Mouse (Mus musculus) cerebellum, adult 9-10 months (tissue): ENCODE data around the gene Mex3d.
A peak's percentile ranks its signal among the peaks of the same experiment; 100 is the strongest.

Source experiments
- DNase-seq: peaks from one replicate; pipeline ENCODE4 v3.0.0; 2022

Mex3d gene

DNA sequence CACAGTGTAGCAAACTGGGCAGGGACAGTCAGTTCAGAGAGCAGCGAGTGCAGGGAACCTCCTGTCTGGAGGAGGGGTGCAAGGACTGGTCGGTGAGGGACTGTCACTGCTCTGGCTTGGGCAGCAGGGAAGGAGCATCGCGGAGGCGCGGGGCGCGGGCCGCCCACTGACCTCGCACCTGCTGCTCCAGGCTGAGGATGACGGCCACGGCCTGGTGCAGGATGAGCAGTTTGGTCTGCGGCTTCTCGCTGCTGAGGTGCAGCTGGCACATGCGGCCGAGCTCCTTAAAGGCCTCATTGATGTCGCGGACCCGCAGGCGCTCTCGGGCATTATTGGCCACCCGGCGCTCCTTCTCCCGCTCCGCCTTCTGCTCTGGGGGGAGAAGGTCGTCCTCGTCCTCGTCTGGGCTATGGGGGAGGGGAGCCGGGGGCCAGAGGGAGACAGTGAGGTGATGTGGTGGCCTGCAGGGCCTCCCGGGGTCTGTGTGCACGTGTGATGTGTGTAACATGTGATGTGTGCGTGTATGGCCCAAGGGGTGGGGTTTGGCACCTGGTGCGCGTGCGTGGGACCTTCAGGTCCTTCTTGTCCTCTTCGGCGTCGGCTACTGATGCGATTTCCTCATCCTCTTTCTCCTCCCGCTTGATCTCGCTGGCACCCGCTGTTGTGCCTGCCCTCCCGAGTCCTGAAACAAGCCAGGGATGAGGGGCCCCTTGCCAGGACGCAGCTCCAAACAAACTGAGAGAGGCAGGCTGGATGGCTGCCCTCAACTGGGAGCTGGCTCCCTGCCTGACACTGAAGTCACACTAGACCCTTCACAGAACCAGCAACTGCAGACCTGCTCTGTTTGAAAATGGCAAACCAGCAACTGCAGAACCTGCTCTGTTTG lies 25.4 kb upstream of the Mex3d start:
- peak; percentile 90 for DNase-seq

DNA sequence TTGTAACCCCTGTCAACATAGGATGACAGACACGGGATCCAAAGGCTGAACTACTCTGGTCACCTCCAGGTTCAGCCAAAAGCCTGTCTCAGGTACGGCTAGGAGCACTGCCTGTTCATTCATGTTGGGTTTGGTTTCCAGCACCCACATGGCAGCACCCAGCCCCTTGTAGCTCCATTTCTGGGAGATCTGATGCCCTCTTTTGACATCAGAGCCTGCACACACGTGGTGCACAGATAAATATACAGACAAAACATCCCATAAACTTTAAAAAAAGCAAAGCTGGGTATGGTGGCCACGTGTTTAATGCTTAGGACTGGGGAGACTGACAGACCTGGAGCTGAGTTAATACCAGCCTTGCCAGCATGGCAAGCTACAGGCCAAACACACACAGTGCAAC lies 20.5 kb upstream of the Mex3d start:
- DNase-seq, result no peak

DNA sequence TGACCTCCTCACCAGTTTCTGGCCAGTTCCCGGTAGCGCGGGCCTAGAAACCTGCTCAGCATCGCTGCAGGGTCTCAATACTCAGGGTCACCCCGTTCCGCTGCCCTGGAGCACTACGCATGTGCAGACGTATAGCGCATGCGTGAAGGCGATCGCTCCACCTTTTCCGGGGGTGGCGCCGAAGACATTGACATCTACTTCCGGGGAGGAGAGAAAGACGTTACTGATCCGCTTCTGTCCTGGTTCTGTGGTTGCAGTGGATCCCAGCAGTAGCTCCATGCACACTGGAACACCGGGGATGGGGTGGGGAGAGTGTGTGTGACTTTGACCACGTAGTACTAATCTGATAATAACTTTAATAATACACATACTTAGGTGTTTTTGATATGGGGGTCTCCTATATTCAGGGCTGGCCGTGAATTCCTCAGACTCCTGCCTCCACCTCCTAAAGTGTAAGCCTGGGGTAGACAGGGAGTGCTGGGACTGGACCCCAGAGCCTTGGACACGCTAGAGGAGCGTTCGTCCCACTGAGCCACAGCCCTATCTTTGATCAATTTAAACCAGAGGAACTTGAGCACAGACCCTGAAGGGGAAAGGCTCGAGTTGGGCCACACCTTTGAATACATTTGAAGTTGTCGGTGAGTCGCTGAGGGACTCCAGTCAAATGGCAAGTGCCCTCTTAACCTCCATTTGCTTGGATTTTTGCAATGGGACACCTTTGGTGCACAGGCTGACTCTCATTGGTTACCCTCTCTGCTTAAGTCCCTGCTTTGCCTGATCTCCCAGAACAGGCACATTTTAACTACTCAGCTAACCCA lies 19.4 kb upstream of the Mex3d start, which contains the start of gene Uqcr11:
Gene Uqcr11, minus strand, starts transcription at position 147 of the 818 bp plus-strand sequence.
- peak; percentile 95 for DNase-seq

DNA sequence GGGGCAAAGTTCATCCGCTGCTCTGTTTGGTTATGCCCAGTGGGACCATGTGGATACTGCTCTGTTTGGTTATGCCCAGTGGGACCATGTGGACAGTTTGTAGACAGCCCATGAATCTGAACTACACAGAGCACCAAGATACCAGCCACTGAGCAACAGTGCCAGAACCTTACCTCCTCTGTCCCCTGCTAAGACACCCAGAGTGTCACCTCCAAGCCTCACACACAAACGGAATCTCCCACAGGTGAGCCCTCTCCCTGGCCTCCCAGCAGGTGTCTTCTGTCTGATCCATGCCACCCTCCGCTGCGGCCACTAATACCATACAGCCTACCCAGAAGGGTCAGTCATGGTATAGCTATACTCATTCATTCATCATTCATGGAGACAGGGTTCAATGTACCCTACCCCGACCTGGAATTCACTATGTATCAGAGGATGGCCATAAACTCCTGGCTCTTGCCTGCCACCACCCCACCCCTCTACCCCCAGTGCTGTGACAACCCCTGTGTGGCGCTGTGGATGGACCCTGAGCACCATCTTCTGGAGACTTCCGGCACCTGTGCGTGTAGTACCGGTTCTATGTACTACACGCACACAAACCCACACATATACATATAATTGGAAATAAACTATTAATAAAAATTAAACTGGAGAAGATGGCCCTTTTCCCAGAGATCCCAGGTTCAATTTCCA lies 18.2 kb upstream of the Mex3d start:
- no peak for DNase-seq

DNA sequence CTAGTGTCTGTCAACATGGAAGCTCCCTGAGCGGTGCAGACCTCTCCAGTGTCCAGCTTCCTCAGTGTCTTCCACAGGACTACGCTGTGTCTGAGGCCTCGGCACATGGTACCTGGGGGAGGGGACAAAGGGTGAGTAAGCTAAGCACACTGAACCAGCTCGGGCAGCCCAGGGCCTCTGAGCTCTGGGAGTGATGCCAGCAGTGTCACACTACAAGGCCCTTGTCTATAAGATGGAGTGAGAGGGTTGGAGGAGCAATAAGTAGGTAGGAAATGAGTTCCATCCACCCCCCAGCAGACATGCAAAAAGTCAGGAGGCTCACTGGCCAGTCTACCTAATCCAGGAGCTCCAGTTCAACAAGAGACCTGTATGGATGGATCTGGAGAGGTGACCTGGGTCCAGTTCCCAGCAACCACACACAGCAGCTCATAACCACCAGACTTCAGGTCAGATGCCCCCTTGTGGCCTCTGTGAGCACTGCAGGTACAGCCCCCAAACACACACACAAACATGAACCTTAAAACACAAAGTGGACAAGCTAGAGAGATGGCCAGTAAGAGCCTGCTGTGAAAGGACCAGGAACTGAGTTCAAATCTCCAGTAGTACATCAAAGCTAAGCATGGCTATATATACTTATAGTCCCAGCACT lies 15.7 kb upstream of the Mex3d start:
- DNase-seq, result no peak

DNA sequence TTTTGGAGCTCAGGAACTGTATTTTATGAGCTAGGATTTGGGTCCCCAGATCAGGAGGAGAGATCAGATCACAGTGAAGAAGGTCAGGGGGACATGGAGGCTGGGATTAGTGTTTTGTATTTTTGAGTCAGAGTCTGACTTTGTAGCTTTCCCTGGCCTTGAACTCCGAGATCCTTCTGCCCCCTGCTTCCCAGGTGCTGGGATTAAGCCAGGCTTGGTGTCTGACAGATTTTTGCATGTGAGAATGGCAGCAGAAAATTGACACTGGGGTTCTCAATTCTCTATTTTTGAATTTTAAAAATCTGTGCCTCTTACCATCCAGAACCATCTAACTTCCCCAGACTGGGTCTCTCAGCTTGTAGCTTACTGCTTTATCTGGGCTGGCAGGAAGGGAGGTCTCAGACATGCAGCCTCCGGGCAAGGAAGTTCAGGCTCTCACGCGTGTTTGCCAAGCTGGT lies 13.3 kb upstream of the Mex3d start:
- no peak for DNase-seq

DNA sequence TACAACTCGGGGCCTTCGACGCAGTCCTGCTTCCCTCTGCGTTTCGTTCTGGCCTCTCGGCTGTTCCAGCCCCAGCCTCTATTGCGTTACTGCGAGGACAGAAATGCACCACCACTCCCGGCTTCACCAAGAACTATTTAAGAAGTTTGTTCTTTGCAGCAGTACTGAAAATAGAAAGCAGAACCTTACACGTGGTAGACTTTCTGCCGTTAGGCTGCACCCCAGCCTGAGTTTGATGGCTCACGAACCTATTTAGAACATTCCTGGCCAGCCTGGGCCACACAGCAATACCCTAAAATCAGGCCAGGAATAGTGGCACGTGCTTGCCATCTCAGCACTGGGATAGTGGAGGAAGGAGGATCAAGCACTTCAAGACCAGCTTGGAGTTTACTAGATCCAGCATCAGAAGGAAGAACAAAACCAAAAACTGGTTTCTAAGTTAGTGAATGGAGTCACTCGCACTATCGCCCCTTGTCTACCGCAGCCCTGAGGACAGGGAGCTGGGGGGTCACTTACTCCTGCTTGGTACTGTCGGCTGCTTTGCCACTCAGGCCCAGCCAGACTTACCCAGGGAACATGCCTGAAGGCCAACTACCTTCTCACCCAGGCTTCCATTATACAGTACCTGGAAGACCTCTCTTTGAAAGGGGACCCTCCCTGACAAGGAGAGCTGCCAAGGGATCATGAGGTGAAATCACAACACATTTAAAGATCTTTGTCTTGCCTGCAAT lies 12.7 kb upstream of the Mex3d start:
- no peak for DNase-seq

DNA sequence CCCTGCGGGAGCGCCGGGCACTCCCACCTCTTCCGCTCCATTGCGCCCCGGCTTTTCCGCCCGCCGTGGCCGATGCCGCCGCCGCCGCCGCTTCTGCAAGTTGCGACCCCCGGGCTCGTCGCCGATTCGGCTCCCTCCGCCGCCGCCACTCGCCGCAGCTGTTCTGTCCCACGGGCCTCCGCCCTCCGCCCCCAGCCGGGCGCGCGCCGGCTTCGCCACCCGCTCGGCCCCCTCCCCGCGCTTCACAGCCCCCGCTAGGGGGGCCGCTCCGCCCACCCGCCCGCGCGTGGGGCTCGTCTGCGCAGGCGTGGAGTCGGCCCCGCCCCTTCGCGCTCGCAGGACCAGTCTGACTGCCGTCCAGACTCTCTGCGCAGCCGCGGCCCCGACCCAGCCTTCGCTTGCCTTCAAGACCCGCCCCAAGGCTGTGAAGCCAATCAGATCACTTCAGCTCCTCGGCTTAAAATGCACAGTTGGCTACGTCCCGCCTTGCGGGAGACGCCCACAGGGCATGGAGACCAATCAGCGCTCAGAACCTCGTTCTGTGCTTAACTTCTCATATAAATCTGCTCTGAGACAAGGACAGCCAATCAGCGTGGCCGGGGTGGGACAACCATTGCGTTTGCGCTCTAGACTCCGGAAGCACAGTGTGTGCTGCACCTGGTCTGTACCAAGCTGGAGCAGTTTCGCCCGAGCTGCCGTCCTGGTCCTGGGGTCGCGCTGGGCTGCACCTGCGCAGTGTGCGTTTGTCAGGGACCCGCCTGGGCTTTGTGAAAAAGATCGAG lies 11.9 kb upstream of the Mex3d start, which contains the start of gene Mbd3:
Gene Mbd3, minus strand, starts transcription at position 360 of the 782 bp plus-strand sequence.
- DNase-seq, result peak; percentile 100

DNA sequence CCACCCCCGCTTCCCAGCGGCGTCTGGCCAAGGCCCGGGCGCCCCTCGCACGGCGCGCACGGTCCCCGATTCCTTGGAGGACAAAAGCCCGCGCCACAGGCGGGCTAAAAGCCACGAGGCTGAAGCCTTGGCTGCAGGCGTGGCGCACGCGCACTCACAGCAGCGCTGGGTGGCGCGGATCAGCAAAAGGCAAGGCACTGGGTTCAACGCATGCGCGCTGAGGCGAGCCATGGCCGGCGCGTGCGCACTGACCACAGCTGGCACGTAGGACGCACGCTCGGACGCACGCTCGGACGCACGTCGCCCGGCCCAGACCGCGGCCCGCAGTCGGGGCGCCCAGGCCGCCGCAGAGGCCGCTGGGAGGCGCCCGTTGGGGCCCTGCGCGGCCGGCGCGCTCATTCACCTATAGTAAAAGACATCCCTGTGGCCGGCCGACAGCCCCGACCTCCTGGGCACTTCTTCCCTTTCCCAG lies 11.3 kb upstream of the Mex3d start:
- DNase-seq, result peak; percentile 98

DNA sequence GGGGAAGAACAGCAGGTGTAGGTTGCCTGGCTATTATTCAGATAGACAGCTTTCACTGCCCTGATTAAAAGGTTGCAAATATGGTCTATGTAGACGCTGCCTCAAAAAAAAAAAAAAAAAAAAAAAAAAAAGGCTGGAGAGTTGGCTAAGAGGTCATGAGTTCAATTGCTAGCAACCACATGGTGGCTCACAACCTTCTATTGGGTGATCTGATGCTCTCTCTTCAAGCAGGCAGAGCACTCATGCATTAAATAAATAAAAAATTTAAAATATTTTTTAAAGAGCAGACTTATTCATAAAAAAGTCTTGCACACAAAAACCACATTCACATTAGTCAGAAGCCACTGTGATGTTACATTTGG lies 10.7 kb upstream of the Mex3d start:
- DNase-seq, result no peak

DNA sequence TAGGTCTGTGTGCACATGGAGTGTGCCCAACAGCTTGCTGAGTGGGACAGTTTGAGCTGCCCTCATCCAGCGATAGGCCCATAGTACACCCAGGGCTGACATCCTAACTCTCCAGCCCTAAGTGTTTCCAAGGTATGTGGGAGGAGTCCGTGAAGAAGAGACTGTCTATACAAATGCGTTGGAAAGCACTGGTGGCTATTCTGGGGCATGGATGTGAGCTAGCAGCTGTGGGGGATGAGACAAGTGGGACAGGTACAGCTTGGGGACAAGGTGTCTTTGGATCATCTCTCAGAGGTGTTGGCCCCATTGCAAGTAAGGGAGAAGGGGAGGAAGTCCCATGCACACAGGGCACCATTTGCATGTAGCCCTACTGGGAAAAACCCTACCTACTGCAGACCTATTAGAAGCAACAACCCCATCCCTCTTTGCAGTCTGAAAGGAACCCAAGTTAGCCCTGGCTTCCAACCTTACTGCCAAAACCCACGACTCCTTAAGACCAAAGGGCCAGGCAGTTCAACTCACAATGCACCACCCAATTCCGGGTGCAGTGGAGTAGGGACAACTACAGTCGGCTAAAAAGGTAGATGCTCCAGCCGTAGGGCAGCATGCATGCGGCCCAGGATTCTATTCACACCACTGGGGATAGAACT lies 10.2 kb upstream of the Mex3d start:
- no peak for DNase-seq

DNA sequence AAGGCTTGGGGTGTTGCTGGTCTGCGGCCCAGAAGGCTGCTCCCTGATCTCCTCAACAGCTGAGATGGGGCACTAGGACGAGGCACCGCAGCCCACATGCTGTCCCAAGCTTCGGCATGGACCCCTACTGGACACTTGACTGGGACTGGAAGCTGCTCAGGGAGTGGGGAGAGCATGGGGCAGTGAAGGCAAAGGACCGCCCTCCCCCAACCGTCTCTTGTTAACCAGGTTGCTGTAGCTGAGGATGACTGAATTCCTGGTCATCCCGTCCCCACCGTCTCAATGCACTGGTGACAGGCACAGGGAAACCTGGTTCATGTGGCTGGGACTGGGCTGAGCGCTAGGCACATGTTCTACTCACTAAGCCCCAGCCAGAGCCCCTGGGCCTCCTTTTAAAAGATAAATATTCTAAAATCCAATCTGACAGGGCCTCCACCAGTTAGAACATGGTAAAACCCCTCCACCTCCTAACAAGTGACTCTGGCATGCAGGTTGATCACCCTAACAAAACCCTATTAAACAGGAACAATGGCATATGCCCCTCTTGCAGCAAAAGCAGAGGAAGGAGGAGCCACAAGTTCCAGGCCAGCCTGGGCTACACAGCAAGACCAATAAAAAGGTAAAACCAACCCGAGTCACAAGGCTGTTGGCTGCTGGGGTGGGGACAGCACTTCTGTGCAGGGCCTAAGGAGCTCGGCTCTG lies 9.5 kb upstream of the Mex3d start:
- DNase-seq, result no peak

DNA sequence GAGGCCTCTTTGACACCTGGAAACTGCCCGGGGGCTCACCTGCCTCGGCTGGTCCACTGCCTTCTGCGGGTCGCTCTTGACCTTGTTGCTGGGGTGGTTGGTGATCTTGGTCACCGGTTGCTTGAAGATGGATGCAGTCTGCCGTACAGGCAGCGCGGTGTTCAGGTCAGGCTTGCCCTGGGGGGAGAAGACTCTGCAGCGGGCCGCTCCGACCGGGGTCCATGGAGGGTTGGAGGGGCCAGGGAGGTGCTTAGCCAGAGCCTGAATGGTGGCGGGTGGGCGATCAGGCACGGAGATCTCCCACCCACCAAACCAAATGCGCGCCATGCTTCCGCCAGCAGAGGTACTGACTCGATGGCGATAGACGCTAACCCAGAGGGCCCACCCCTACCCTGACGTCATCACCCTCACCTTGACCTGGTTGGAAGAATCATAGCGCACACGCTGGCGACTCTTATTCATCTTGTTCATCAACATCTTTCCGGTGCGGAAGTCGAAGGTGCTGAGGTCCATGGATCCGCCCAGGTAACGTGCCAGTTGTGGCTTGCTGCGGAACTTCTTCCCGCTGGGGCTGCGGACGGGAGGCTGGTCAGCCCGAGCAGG lies 7.7 kb upstream of the Mex3d start:
- no peak for DNase-seq

DNA sequence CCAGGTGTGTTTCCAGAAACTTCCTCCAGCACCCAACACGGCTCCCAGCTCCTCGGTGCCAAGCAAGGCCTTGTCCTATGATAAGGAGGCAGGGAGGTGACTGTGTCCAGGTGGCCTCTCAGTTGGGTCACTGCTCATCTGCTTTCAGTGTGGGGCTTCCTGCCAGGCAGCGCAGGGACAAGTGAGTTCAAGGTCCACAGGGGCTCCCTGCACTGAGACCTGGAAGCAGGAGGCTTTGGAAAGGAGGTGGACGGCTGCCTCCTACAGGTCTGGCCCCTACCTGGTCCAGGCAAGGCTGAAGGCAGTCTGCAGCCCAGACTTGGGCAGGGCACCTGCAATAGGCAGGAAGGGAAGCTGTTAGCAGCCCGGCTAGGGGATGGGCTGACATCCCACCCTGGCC lies 5.2 kb upstream of the Mex3d start:
- no peak for DNase-seq

DNA sequence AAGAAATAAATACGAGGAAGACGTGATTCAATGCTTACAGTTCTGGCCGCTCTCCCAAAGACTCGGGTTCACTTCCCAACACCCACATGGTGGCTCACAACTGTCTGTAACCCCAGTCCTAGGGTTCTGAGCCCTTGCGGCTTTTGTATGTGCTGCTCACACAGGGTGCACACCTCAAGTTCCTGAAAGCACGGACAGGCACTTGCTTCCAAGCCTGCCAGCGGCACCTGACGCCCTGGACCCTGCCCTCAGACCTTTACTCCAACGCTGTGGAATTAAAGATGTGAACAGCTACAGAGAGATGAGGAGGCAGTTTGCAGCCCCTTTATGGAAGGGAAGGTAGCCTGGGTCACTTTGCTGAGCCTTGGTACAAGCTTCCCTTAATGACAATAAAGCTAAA lies 3.2 kb upstream of the Mex3d start:
- no peak for DNase-seq

DNA sequence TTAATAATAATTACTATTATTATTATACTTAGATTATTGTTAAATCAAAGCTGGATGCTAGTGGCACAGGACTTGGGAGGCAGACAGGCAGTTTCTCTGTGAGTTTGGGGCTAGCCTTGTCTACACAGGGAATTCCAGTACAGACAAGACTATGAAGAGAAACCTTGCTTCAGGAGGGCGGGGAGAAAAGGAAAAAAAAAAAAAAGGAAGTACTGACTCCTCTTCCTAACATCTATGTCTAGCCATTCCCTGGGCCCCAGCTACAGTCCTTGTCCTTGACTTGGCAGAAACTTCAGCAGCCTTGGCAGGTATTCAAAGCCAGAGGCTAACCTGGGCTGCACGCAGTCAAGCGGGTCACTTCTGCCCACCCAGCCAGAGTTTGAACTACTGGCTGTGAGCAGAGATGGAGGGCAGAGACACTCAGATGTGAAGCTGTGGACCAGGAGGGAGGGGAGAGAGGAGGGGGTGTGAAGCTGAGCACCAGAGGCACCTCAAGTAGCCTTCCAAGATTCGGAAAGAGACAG lies 1.8 kb upstream of the Mex3d start:
- no peak for DNase-seq

DNA sequence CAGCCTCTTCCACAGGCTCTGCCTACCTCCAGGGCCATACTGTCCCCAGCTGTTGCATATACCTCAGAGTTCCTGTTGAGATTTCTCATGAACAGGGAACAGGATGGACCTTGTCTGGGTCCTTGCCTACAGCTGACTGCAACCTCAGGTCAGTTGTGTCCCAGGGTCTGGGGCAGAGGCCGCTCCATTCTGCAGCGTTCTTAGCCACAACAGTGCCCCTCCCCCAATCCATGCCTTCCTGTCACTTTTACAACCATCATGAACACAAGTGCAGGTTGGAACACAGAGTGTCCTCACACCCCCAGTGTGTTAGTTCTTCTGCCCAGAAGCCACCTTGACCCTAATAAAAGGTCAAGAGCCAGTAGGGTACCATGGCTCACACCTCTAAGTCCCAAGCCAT lies 1.3 kb upstream of the Mex3d start:
- DNase-seq, result no peak

DNA sequence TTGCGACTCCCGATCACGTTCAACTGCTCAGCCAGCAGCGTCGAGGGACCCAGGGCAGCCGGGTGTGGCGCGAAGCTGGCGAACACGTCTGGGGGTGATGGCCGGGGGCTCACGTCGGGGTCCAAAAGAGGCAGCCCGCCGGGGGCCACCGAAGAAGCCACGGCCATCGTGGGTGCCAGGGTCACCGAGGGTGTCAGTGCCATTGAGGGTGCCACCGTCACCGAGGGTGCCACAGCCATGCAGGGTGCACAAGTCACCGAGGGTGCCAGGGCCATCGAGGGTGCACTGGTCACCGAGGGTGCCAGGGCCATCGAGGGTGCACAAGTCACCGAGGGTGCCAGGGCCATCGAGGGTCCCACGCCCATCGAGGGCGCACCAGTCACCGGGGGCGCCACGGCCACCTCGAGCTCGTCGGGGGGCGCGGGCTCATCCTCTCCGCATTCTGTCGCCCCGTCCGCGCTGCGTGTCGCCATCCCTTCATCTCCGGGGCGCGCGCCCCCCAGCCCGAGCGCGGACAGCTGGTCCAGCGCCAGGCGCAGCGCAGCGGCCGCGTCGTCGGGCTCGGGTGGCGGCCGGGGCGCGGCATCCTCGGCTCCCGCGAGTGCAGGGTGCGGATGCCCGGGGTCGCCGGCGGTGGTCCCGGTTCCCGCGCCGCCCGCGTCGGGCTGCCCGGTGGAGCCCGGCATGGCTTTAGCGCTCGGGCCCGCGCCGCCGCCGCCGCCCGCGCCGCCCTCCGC lies 556 bp downstream of the Mex3d start:
- DNase-seq, result no peak
